Mouse (Mus musculus): ENCODE data around the gene Mpdz.

- TF ChIP-seq CTCF (IDR thresholded peaks at IDR 0.05; ENCODE audit: insufficient read depth, low read length) (no peak), POLR2A (IDR thresholded peaks at IDR 0.05; ENCODE audit: borderline replicate concordance, extremely low read depth, low read depth, low read length) (no peak)
Measured at GRCm38 (mm10) chr4:81322232-81322631, 120.4 kb downstream of the Mpdz start.
